Mouse (Mus musculus): ENCODE data around the gene Btbd2. TPM values are rescaled to one million over a fixed set of nuclear protein-coding genes. Genes with fewer than 3 reads are reported as not detected.

Gene Btbd2
- total RNA-seq, 2 experiments from 2014 or later = 30.5 to 31.4 TPM

DNA sequence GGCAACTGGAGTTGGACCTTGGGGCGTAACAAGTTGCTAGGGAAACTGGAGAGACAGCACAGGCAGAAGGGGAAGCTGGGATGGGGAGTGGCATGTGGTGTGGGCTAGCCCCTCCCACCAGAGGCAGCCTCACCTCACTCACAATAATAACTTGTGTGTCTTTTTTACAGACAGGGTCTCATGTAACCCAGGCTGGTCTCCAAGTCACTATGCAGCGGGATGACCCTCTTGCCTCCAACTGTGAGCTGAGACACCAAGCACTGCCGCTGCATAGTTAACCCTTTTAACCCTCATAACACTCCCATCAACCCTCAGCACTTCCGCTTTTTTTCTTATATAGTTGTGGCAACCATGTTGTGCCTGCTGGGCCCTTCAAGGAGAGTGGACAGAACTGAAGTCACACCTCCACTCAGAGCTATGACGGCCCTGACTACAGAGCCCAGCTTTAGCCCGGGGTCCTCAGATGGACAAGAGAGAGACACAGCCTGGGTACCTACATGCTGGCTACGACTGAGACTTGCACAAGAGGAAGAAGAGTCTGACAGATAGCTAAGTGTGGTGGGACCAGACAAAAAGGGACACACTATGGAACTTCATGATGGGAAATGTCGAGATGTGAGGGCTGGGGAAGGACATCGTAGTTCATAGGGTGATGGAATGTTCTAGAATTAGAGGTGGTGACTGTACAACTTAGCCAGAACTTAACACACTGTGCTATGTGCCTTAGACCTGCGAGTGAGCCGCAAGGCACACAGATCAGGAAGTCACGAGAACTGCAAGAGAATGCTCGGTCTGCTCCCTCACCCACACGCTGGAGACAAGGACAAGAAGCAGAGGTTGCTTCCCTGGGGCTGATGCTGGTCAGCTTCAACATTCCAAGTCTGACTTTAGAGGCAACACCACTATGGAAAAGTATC lies 35.6 kb upstream of the Btbd2 start:
- no peak for DNase-seq

DNA sequence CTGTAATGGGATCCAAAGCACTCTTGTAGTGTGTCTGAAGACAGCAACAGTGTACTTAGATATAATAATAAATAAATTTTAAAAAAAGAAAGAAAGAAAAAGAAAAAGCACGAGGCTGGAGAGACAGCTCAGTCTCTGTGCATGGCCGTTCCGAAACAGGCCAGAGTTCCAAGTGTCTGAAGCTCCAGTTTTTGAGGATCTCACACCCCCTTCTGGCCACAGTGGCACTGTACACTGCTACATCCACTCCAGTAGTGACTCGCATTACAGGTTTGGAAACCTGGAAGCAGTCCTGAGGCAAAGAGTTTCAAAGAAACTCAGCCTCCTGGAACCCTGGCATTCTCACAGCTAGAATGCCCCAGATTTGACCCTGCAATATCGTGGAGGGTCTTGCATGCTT lies 31.0 kb upstream of the Btbd2 start:
- peak; percentile 60 for DNase-seq

DNA sequence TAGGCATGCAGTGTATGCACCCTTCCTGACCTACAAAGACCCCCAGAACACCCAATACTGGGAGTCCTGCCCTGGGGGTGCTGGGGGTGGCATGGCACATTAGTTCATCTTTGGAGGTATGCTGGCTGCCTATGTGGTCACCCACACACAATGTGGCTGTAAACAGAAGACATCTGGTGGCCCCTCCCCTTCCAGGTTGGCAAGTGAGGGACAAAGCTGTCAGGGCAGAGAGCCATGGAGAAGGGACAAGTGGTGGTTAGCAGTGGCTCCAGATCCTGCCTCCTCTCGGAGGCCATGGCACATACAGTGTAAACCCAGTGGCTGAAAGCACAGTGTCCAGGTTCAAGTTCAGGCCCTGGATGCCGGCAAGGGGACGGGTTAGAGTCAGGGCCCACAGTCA lies 29.7 kb upstream of the Btbd2 start:
- no peak for DNase-seq

- DNase-seq = no peak
These were observed 28.1 kb upstream of the Btbd2 start for GRCm38 (mm10) chr10:80684984-80685383.

DNA sequence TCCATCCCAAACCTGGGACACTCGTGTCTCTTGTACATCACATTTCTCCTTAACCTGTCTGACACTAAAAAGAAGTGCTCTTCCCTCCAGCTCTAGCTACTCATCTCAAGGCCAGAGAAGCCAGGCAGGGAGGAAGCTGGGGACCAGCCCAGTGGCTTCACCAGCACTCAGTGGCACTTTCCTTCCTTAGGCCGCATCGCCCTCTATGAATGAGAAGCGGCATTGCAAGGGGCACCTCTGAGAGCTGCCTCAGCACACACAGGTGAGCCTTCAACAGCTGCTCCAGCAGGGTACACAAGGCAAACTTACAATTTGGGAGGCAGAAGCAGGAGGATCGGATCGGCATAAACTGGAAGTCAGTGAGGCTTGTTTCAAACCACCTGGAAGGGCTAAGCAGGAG lies 27.3 kb upstream of the Btbd2 start:
- peak; percentile 59 for DNase-seq

GRCm38 (mm10) chr10:80683647-80684046 lies 26.8 kb upstream of the Btbd2 start:
- no peak for DNase-seq

- no peak for DNase-seq
These were observed 25.1 kb upstream of the Btbd2 start for GRCm38 (mm10) chr10:80682003-80682402.

DNA sequence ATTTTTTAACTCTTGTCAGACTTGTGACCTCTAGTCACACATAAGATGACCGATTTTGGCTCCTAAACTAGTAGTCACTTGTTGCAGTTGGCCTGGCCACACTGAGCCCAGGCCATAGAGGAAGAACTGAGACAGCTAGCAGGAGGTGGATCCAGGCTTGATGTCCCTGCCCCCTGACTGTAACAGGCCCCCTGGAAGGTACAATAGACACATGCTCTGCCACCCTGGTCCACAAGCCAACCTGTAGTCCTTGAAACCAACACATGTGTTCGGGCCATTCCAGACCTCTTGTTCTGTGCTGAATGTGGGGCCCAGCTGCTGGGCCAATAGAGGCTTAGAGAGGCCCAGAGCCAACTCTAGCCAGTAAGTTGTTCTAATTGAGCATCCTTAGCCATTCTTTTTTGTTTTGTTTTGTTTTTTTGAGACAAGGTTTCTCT lies 23.4 kb upstream of the Btbd2 start:
- DNase-seq = no peak

DNA sequence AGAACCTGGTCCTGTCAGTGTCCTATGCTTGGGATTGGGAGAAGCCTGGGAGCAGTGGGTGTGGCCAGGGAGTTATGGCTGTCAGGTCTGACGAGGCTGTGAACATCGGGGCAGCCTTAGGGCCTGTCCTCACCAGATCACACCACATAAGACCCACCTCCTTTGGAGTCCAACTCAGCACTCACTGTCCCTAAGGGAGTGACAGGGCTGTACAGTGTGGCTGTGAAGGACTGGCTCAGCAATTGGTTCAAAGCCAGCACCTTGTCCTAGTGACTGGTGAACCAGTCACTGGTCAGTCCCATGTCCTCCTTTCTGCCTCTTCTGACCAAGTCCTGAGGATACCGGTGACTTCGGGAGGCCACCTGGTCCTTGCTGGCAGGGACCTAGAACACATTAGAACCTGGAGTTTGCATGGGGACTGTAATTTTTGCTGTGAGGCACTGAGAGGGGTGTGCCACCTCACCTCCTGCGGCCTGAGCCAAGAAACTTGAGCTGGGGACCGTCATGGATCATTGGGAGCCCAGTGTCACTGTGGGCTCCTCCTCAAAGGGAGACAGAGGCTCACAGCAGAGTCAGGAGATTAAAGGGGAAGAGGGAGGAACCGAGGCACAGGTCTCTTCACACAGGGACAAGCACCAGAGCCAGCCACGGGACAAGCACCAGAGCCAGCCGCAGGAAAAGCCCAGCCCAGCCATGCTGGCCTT lies 22.8 kb upstream of the Btbd2 start:
- peak; percentile 62 for DNase-seq

DNA sequence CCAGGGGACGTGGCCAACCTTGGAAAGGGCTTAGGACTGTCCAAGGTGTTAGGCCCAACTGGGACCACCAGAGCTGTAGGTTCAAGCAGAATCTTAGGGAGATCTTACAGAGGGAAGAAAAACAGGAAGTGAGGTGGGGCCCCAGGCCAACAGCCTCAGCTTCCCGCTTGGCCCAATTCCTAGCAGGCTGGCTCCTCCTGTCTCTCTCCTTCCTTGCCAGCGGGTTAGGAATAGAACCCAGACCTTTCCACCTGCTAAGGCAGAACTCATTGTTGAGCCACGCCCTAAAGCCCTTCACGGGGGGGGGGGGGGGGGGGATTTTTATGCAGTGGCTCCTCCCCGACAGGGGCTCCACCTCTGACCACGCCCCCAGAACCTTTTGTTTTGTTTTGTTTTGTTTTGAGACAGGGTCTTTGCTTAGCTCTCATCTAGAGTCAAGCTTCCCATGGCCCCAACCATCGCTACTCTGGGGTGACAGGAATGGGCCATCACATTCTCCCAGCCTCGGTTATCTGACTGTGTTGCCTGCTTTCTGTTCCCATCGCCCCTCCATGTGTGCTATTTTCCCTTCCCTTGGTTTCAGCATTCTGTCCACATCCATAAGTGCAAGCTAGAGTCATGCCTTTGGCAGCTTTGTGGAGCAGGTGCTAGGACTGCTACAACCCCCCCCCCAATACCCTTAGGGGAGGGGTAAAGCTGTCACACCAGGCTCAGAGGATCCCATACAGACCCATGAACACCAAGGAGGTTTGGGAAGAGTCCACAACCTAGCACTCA lies 21.9 kb upstream of the Btbd2 start:
- no peak for DNase-seq

- peak; percentile 93 for DNase-seq
These were observed 21.1 kb upstream of the Btbd2 start, which contains the start of gene Mknk2 for GRCm38 (mm10) chr10:80677942-80678436. TSS of gene Mknk2 (minus strand) at chr10:80678112.

DNA sequence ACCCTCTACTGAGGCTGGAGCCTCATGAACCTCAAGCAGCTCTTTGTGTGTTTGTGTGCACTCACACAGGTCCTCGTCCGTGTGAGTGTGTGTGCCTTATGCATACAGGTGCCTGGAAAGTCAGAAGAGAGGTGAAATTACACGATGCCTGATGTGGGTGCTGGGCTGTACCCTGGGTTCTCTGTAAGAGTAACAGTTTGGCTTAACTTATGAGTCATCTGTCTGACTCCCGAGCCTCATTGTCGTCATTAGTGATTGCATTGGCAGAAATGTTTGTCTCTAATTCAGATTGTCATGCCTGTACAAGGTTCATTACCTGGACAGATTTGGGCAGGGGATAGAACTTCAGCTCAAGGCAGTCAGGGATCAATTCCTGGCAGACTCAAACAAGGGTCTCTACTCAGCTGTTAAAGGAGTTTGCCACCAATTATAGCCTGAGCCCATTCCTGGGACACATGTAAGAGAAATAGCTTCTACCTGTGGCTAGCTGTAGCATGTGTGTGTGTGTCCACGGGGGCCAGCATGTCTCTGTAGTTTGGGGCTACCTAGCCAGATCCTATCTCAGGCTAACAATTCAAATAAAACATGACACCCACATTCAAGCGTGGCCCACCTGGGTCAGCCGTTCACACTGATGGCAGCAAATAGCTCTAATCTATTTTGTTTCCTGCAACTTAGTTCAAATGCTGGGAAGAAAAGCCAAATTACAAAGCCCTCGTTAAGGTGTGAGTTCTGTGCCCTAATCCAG lies 20.4 kb upstream of the Btbd2 start:
- no peak for DNase-seq

DNA sequence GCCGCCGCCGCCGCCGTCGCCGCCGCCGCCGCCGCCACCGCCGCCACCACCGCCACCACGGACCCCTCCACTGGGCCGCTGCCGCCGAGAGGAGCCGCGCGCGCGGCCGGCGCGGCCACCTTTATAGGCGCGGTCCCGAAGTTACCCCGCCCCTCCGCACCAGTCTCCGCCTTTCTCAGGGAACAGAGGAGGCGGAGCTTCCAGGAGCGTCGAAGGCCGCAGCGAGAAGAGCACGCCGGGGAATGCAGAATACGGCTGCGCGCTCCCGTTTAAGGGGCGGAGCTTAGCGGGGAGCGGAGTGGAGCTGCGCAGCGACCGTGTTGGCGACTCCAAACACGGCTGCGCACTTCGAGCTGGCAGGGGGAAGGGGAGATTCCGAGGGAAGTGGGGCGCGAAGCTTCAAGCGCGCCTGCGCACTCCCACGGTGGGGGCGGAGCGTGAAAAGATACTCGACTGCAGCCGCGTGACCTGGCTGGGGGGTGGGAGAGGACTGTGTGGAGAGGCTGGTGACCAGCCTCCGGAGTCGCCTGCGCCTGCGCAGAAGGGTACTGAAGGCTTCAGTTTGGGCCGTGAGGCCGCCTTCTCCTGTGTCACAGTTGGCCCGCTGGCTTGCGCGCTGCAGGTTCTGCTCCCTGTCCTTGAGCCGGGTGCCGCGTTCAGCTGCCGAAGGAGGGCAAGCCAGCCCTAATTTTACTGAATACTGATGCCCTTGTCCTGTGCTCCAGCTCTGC lies 19.5 kb upstream of the Btbd2 start:
- DNase-seq = peak; percentile 100

DNA sequence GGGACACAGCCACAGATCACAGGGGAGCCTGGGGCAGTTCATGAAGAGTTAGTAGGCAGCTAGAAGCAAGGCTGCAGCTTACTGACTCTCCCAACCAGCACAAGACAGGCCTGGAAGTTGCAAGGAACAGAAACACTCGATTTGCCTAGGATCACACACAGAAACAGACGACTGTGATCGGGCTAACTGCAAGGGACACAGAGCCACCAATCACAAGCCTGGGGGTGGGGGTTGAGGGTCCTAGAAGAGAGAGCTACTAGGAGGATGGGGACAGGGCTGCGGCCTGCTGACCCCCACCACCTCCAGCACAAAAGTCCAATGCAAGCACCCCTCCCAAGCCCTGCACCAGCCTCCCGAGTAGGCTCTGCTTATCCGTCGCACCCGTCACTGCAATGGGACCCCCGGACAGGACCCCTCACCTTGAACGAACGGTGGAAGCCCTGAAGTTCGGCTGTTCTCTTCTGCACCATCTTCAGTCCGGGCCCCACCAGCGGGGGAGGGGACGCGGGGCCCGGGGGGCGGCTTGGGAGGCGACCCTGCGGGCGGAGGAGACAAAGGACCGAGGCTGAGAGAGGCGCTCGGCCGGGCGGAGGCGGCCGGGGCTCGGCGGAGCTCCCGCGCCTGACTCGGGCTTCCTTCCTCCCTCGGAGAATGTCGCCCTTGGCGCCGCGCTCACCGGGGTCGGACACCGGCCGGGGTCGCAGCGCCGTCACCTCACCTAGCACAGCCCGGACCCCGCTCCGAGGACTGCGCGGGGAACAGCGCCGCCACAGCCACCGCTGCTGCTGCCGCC lies 18.7 kb upstream of the Btbd2 start:
- DNase-seq = peak; percentile 59

GRCm38 (mm10) chr10:80674851-80675404 lies 18.1 kb upstream of the Btbd2 start:
- no peak for DNase-seq

DNA sequence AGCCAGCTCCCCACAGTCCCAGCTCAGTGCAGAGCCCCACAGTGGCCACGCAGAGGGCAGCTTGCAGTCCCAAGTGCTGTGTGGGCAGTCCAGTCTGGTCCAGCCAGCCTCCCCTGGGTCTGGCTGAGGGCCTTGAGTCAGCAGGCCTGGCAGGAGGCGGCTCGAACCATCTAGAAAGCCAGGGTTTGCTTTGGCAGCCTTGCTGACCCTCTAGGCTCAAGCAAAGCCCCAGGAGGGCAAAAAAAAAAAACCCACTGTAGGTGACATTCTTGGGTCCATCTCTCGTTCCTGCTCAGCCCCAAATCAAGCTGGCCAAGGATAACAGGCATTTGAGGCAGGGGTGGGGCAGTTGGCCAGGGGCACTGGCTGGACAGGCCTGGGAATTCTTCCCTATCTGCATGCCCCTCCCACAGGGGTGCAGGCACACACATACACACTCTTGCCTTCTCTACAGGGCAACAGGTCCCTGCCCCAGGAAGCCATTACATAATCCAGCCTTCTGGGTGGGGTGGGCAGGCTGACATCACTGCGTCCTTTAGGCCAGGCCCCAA lies 17.4 kb upstream of the Btbd2 start:
- DNase-seq = peak; percentile 75

DNA sequence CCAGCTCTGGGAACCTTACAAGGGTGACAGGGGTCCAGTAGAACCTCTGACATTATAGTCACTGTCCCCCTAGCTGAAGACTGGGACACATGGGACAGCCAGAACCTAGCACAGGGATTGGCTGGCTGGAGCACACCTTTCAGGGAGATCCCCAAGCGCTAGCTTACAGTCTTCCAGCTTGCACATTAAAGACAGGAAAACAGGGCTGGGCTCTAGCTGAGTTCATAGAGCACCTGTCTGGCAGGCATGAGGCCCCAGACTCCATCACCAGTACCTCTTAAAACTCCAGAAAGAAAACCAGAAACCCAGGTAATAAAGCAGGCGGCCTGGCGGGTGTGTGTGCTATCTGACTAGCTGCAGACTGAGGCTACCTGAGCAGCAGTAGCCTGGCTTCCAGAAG lies 16.8 kb upstream of the Btbd2 start:
- DNase-seq = no peak

DNA sequence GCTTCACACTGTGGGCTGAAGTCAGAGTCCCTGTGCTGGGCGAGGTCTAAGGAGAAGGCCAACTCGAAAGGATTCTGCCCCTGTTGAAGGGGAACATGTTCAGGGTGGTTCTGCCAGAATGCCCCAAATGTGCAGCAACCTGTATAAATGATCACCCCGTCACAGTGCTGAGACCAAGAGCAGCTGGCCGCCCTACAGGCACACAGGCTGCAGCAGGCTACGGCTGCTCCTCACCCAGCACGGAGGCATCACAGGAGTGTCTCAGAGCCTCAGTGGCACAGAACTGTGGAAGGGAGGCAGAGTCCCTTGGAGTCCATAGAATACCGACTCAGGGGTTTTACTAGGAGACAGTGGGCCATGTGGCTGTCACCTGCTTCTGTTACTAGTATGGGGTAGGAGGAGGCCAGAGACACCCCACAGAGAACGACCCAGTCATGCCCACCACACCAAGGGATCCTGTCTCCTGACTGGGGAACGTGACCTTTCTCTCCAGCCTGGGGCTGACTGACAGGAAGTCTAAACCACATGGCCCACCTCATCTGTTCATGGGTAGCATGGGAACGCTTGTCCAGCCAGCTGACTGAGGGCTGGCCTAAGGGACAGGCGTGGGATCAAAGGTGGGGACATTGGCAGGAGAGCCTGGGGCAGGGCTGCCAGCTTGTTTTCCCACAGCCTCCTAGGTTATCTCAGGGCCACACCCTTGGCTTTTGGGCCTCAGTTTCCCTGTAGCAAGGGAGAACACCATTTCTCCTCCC lies 15.2 kb upstream of the Btbd2 start:
- peak; percentile 66 for DNase-seq

DNA sequence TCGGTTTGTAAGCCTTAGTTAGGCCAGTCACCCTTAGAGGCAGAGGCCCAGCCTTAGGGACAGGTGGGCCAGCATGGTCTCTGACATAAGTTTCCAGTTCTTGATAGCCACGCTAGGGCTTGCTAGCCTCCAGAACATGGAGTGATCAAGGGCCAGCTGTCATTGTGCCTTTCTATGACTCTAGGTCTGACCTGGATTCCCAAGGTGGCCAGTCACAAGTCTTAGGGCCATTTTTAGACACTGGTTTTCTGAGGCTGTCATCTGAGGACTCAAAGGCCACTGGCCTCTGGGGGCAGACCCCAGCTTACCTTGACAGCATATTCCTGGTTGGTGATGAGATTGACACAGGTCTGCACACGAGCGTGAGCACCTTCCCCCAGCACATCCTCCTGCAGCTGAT lies 14.4 kb upstream of the Btbd2 start:
- DNase-seq = peak; percentile 59

Data from gastrocnemius, postnatal 25 days (tissue).